Mouse (Mus musculus): ENCODE measurements around the gene Usf3. TPM values are rescaled to one million over a fixed set of nuclear protein-coding genes. Genes with fewer than 3 reads are reported as not detected.

Usf3 gene
- polyA plus RNA-seq, 1 experiment = 11.6 TPM

GRCm38 (mm10) chr16:44271371-44272038 lies 98.5 kb downstream of the Usf3 start:
- DNase-seq (ENCODE audit: low read depth) = no peak
- TF ChIP-seq CTCF (IDR thresholded peaks at IDR 0.05; ENCODE audit: borderline replicate concordance, extremely low read depth, insufficient read depth, insufficient read length) (no peak), POLR2A (IDR thresholded peaks at IDR 0.05; ENCODE audit: borderline replicate concordance, extremely low read depth, insufficient read depth, insufficient read length, poor library complexity, severe bottlenecking) (no peak)

Other genes starting within 250 kb of the Usf3 start
- gene Qtrt2, start 246.4 kb upstream of the Usf3 start, polyA plus RNA-seq (2012; rRNA removed) = 39.0 and 51.1 TPM in 2 replicates
- gene Zdhhc23, start 193.5 kb upstream of the Usf3 start, polyA plus RNA-seq (2012; rRNA removed) = 2.5 and 3.6 TPM in 2 replicates
- 1.7 and 1.9 TPM in 2 replicates for gene Gramd1c, start 109.9 kb upstream of the Usf3 start, polyA plus RNA-seq (2012; rRNA removed)
- gene Atp6v1a, start 33.5 kb upstream of the Usf3 start, polyA plus RNA-seq (2012; rRNA removed) = 75.6 and 84.2 TPM in 2 replicates
- 19.0 and 25.1 TPM in 2 replicates for gene Naa50, start 33.4 kb upstream of the Usf3 start, polyA plus RNA-seq (2012; rRNA removed)
- gene Sidt1, start 159.9 kb downstream of the Usf3 start, polyA plus RNA-seq (2012; rRNA removed) = 5.1 and 7.9 TPM in 2 replicates
- 16.6 and 24.8 TPM in 2 replicates for gene Spice1, start 173.9 kb downstream of the Usf3 start, polyA plus RNA-seq (2012; rRNA removed)
- 6.4 and 11.1 TPM in 2 replicates for gene Cfap44, start 221.6 kb downstream of the Usf3 start, polyA plus RNA-seq (2012; rRNA removed)